8 mouse cellular contexts compared by ENCODE assay signal in the genomic region with DNA sequence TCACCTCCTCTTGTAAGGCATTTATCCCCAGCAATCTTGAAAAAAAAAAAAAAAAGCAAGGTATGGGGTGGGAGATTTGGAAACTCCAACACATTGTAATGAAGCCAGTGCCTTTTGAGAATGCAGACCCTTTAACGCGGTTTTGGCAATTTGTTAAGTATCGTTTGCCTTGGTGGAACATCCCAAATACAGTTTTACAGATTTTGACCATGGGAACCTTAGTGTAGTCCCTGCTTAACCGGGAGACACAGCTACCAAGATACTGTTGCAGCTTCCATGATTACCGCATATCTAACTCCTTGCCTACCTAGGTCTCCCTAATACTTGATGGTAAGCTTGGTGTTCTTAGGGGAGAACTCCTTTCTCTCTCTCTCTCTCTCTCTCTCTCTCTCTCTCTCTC. TPM values are rescaled to one million over a fixed set of nuclear protein-coding genes. Genes with fewer than 3 reads are reported as not detected.
DNase-seq lines count a peak whose midpoint lies in the region; ATAC-seq and TF ChIP-seq lines count a peak whose summit lies in the region.

No protein-coding gene starts in this region.

- intact Hi-C loops in left cerebral cortex, postnatal 4 days (cut with DNase I): loop anchor here (10.0 kb wide), 1 partner anchor 91 kb away; the partner anchor contains the start of gene Tmem183a

- no peaks in the 10 kb centered on the region for H3K9me3 ChIP-seq in kidney, postnatal 0 days (replicated peaks; ENCODE audit: low read length)
- no peaks in the 10 kb centered on the region for H3K9me3 ChIP-seq in hindbrain, embryonic 15.5 days
- no peaks in the 10 kb centered on the region for H3K9me3 ChIP-seq in midbrain, embryonic 15.5 days

- H3K4me3 ChIP-seq in kidney, postnatal 0 days (replicated peaks; ENCODE audit: low read depth, low read length): peak overlapping the region; percentile 94
- peak overlapping the region; percentile 89 for H3K4me3 ChIP-seq in hindbrain, embryonic 15.5 days
- peak overlapping the region; percentile 94 for H3K4me3 ChIP-seq in midbrain, embryonic 15.5 days

- H3K4me2 ChIP-seq in kidney, postnatal 0 days (ENCODE audit: low read length): peak overlapping the region; percentile 84
- peak overlapping the region; percentile 84 for H3K4me2 ChIP-seq in hindbrain, embryonic 15.5 days
- H3K4me2 ChIP-seq in midbrain, embryonic 15.5 days: peak overlapping the region; percentile 80

- no peak for TF ChIP-seq CTCF in kidney, postnatal 0 days (IDR thresholded peaks at IDR 0.05; ENCODE audit: low read depth)

- H3K27ac ChIP-seq in kidney, postnatal 0 days: no peak overlapping the region
- 0 out of 2 replicates have a peak overlapping the region, but pooled peaks have one; percentile 79 for H3K27ac ChIP-seq in hindbrain, embryonic 15.5 days (replicated peaks)
- H3K27ac ChIP-seq in midbrain, embryonic 15.5 days: no peak overlapping the region

- H3K9ac ChIP-seq in kidney, postnatal 0 days (ENCODE audit: low read depth, low read length): peak overlapping the region; percentile 96
- H3K9ac ChIP-seq in hindbrain, embryonic 15.5 days: peak overlapping the region; percentile 94; the same call in 1 of the 2 replicates
- H3K9ac ChIP-seq in midbrain, embryonic 15.5 days: peak overlapping the region; percentile 91

- H3K27me3 ChIP-seq in kidney, postnatal 0 days (ENCODE audit: insufficient read depth, low read length): no peaks in the 10 kb centered on the region
- no peaks in the 10 kb centered on the region for H3K27me3 ChIP-seq in hindbrain, embryonic 15.5 days
- no peaks in the 10 kb centered on the region for H3K27me3 ChIP-seq in midbrain, embryonic 15.5 days (replicated peaks)

- H3K4me1 ChIP-seq in kidney, postnatal 0 days (replicated peaks; ENCODE audit: insufficient read depth, low read length): peaks cover 11% of the 10 kb centered on the region; the same call in 1 of the 2 replicates
- H3K4me1 ChIP-seq in hindbrain, embryonic 15.5 days (replicated peaks): peaks cover 16% of the 10 kb centered on the region
- H3K4me1 ChIP-seq in midbrain, embryonic 15.5 days: peaks cover 19% of the 10 kb centered on the region

- no peaks in the 10 kb centered on the region for H3K36me3 ChIP-seq in kidney, postnatal 0 days (ENCODE audit: insufficient read depth, low read length)
- peaks cover 16% of the 10 kb centered on the region for H3K36me3 ChIP-seq in hindbrain, embryonic 15.5 days
- H3K36me3 ChIP-seq in midbrain, embryonic 15.5 days (replicated peaks): peaks cover 17% of the 10 kb centered on the region

- no peak for DNase-seq in kidney, postnatal 0 days (ENCODE audit: low spot score)
- no peak for DNase-seq in kidney, postnatal 10 days
- peak; percentile 29 for DNase-seq in c-Kit-positive CD71-positive TER-119-positive erythroid progenitor cells, embryonic 14.5 days (ENCODE audit: low spot score)
- no peak for DNase-seq in ovary, postnatal 14 days (ENCODE audit: low spot score)
- DNase-seq in left cerebral cortex, postnatal 4 days: no peak
- DNase-seq in thymus, postnatal 10 days (ENCODE audit: low spot score in 2 of 2): no peak

- ATAC-seq in kidney, postnatal 0 days (replicated peaks; ENCODE audit: low FRiP score, low read depth): no peak
- no peak for ATAC-seq in hindbrain, embryonic 15.5 days (ENCODE audit: low FRiP score, low read depth)
- ATAC-seq in midbrain, embryonic 15.5 days (replicated peaks): no peak

- WGBS in kidney, postnatal 0 days: 19% methylated on average over 5 of the region's 5 CpGs
- 21% methylated on average over 5 of the region's 5 CpGs for WGBS in hindbrain, embryonic 15.5 days
- WGBS in midbrain, embryonic 15.5 days: 16% methylated on average over 5 of the region's 5 CpGs

RNA-seq across cellular contexts. Expression of gene Klhl12, which starts 0.7 kb away (rescaled TPM):
- polyA plus RNA-seq in kidney, postnatal 0 days (2015; fragmentation: Nextera tagmentation; extraction: Ambion mirVana): 17.8 and 21.2 TPM in 2 replicates
- 38.0 and 38.2 TPM in 2 replicates for polyA plus RNA-seq in hindbrain, embryonic 15.5 days (2015; fragmentation: Nextera tagmentation; extraction: Ambion mirVana)
- polyA plus RNA-seq in midbrain, embryonic 15.5 days (2015; fragmentation: Nextera tagmentation; extraction: Ambion mirVana): 37.0 and 37.7 TPM in 2 replicates
- total RNA-seq in left cerebral cortex, postnatal 4 days (2021): 10 to 100 TPM; 37.1 to 38.7 TPM

RNA-seq across cellular contexts. Expression of gene Rabif, which starts 38.4 kb away (rescaled TPM):
- polyA plus RNA-seq in kidney, postnatal 0 days (2015; fragmentation: Nextera tagmentation; extraction: Ambion mirVana): 33.8 and 38.7 TPM in 2 replicates
- polyA plus RNA-seq in hindbrain, embryonic 15.5 days (2015; fragmentation: Nextera tagmentation; extraction: Ambion mirVana): 72.4 and 73.1 TPM in 2 replicates
- 69.5 and 70.7 TPM in 2 replicates for polyA plus RNA-seq in midbrain, embryonic 15.5 days (2015; fragmentation: Nextera tagmentation; extraction: Ambion mirVana)
- total RNA-seq in left cerebral cortex, postnatal 4 days (2021): 10 to 100 TPM; 38.2 to 38.5 TPM

RNA-seq across cellular contexts. Expression of gene Adipor1, which starts 40.9 kb away (rescaled TPM):
- polyA plus RNA-seq in kidney, postnatal 0 days (2015; fragmentation: Nextera tagmentation; extraction: Ambion mirVana): 94.4 and 95.6 TPM in 2 replicates
- 83.1 and 86.8 TPM in 2 replicates for polyA plus RNA-seq in hindbrain, embryonic 15.5 days (2015; fragmentation: Nextera tagmentation; extraction: Ambion mirVana)
- 76.0 and 82.4 TPM in 2 replicates for polyA plus RNA-seq in midbrain, embryonic 15.5 days (2015; fragmentation: Nextera tagmentation; extraction: Ambion mirVana)
- 10 to 100 TPM; 55.4 to 57.5 TPM for total RNA-seq in left cerebral cortex, postnatal 4 days (2021)

RNA-seq across cellular contexts. Expression of gene Cyb5r1, which starts 50.7 kb away (rescaled TPM):
- 16.1 and 22.7 TPM in 2 replicates for polyA plus RNA-seq in kidney, postnatal 0 days (2015; fragmentation: Nextera tagmentation; extraction: Ambion mirVana)
- polyA plus RNA-seq in hindbrain, embryonic 15.5 days (2015; fragmentation: Nextera tagmentation; extraction: Ambion mirVana): 14.6 and 16.5 TPM in 2 replicates
- 12.6 and 13.3 TPM in 2 replicates for polyA plus RNA-seq in midbrain, embryonic 15.5 days (2015; fragmentation: Nextera tagmentation; extraction: Ambion mirVana)
- 10 to 100 TPM; 13.1 to 18.5 TPM for total RNA-seq in left cerebral cortex, postnatal 4 days (2021)
